Mouse (Mus musculus) yolk sac, embryonic 10.5 days (tissue): ENCODE data around the gene Mmaa.

Experiments used
- DNase-seq: peaks from one replicate; pipeline ENCODE4 v3.0.0-alpha.2; 2017; ENCODE audit warnings: low spot score

Gene Mmaa

DNA sequence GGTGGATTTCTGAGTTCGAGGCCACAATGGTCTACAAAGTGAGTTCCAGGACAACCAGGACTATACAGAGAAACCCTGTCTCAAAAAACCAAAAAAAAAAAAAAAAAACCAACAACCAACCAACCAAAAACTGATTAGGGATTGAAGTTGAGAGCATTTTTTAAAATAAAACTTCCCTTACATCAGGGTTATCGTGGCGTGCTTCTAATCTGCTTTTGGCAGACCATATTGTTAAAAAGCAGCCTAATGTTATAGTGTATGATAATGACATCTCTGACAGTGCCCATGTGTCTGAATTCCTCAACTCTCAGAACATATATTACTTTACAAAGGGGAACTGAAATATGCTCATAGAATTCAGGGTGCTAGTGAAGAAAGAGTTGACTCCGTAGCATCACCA is 6.5 kb downstream of the Mmaa start:
- no peak for DNase-seq

DNA sequence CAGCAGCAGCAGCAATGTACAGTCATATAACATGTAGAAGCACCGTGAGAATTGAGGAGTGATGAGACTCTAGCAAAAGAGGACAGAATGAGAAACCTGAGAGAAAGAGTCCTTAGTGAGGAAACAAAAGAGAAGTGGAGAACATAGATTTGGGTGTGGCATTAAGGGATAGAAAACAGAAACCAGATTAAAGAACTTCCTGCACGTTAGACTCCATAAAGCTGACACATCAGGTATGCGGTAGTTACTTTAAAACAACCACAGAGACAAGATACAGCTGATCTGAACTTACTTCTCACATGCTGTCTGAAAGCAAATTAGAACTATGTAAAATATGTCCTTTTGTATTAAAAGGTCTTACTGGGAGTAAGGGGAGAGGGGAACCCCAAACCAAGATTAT is 8.3 kb downstream of the Mmaa start:
- DNase-seq, result no peak

DNA sequence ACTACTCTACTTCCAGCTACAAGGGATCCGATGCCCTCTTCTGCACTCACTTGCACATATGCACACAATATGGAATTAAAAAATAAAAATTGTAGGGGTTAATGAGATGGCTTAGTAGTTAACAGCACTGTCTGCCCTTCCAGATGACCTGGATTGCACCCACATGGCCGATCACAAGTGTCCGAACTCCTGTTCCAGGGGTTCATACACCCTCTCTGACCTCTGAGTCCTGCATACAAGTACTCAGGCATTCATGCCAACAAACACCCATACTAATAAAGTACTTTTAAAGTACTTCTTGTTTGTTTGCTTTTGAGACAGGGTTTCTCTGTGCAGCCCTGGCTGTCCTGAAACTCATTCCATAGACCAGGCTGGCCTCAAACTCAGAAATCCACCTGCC is 10.1 kb downstream of the Mmaa start:
- DNase-seq, result no peak

DNA sequence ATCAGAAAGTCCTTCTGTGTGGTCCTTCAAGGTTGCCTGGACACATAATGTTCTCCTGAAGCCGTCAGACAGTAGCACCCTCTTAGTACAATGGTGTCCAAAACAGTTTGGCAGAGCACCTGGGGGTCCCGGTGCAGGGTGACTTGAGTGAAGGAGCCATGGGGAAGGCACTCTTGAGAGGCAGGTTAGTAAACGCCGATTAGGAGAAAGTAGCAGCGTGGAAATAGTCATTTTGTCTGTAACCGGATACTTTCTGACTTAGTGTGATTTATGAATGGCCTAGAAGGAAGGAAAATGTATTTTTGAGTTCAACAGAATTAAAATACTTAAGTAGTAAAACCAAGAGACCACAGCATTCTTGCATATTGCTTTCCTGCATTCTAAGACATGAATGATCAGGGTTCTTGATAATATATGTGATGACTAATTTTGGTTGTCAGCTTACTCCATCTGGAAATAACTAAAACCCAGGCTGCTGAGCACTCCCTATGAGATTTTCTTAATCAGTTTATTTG is 13.3 kb downstream of the Mmaa start:
- no peak for DNase-seq

DNA sequence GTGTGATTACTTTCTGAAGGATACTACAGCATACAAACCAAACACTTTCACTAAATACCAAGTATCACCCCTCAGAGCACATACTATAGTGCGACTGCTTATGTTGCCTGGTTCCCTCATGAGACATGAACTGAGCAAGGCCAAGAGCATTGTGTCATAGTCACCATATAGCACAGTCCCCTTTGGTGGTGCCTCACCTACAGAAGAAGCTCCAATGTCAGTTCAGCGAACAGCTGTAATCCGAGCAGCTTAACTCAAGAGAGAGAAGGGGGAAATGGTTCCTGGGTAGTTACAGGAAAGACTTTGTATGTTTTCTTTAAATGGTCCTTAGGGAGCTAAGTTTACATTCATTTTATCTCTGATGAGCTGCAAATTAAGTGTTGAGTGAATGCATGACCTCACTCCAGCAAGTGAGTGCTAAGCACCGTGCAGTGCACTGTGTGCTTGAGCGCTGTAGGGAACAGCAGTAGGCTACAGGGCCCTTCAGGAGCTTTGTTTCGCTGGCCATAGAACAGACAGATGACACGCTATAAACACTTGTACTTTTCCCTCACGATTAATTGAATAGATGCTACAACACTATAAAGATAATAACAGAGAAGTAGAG is 17.4 kb downstream of the Mmaa start:
- DNase-seq, result no peak

DNA sequence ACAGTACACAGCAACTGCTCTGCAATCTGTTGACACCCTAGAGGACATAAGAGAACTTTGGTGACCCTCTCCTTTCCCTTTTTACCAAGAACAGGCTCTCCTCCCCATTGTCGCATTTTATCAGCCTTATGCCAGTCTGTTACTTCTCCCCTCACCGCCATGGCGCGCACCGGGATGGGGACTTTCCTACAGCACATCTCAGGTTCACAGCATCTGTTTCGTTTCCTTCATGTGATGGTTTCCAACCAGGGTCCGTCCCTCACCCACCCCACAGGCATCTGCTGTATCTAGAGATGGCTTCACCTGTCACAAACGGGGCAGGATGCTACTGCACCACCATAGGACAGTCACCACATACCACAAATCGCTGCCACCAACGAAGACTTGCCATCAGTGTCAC is 19.8 kb downstream of the Mmaa start:
- no peak for DNase-seq

DNA sequence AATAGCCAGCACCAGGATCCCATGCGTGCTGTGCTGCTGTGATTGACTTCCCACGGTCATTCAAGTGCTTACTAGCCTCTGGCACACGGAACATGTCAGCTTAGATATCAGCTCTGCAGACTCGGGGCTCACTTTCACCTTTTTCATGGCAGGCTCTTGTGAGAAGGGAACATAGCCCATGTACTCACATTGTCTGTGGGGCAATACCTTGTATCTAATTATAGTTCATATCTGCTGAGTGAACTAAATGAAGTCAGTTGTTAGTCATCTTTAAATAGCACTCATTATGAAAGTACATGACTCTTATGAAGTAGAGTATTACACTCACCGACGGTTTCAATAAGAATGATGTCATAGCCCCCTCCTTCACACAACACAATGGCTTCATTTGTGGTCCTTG is 21.0 kb downstream of the Mmaa start:
- no peak for DNase-seq

DNA sequence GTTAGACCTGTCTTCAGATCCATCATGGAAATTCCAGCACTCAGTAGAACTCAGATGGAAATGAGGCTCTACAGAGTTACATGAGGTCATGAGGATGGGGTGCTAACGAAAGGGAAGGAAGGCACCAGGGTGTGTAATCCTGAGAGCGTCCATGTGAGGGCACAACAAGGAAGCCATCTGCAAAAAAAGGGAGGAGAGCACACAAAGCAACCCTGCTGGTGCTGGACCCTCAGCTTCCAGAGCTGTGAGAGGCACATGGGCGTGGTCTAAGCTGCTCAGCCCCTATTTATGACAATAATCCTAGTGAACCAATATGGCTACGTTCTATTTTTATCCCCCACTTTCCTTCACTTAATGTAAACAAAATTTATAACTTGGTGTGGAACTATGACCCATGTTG is 22.1 kb downstream of the Mmaa start:
- DNase-seq, result no peak

DNA sequence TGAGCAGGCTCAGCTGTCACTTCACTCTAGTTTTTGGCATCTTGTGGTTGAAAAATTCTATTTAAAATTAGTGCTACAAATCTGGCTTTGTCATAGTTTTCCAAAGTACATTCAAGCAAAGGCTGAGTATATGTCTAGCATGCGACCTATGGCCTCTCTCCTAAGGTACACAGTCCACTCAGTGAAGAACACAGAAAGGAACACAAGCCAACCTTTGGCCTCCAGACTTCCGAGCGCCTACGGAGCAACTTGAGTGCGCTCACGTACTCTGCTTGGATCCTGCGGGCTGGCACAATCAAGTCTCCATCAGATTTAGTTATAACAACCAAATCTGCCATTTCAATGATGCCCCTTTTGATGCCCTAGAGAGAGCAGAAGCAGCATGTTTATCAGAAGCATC is 25.8 kb downstream of the Mmaa start:
- peak; percentile 31 for DNase-seq

DNA sequence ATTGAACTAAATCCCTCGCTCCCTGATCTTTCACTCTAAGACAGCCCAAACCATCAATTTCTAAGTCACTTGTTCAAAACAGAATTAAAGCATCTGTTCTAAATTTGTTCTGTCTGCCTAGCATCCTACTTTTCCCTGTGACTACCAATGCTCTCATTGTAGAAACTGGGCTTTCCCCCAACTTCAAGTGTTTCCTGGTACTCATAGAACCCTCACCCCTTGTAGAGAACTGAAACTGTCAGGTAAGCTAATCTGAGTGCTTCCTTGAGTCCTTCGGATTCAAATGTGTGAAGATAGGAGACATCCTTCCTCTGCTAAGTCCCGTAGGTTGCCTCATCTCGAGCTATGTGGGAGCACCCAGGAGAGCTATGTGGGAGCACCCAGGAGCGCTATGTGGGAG is 32.8 kb downstream of the Mmaa start:
- DNase-seq, result no peak

DNA sequence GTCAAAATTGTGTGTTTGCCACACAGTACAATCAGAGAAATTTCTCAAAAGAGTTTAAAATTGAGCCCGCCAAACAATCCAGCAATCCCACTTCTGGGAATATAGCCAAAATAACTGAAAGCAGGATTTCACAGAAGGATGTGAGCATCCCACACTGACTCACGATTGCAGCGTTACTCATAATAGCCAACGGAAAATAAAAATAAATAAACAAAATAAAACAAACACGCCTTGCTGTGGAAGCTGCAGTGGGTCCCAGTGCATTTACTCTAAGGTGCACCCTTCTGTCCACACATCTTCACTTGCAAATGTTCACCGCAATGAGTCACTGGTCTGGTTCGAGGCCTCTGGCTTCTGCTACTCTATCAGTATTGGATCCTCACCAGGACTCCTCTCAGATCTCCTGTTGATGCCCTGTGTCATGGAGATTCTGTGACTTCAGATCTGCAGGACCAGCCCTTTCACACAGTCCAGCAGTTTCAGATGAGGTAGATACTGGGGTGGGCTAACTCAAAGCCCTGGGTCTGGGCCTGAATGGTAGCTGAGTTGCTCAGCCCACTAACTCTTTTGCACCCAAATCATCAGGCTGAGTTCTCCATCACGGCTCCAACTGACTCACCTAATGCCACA is 38.5 kb downstream of the Mmaa start:
- DNase-seq, result no peak

DNA sequence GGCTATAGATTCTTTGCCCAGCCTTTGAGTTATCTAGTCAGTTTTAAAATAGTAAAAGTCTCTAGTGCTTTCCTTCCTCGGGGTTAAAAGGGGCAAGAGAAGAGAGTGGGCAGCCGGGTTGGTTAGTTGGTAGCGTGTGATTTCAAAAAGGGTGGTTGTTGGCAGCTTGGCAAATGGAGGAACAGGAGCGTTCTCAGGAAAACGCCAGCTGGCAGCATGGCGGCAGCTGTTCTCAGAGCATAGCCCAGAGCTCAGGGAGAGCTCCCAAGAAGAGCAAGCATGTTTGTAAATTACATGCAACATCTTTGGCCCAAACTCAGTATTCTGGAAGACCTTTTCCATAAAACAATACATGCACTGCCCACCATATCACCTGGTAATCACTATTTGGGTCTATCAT is 41.0 kb downstream of the Mmaa start:
- no peak for DNase-seq

DNA sequence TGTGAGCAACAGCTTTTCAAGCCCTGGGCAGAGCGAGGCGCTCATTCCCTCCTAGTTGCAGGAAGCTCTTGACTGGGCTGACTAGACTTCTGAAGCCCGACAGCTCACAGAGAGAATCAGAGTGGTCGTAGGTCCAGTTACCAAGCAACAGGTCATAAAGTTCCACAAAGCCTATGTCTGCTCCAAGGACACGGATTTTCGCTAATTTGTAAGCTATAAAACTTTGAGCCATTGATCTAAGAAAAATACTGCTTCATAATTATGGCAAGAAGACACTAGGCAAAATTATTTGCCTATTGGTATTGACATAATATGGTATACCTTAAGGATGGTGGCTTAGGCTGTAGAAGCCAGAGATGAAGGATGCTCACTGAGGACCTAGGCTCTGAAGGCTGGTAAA is 46.3 kb downstream of the Mmaa start, which contains the start of gene 1700011L22Rik:
Gene 1700011L22Rik, minus strand, starts transcription at position 101 of the 400 bp plus-strand sequence.
- no peak for DNase-seq

DNA sequence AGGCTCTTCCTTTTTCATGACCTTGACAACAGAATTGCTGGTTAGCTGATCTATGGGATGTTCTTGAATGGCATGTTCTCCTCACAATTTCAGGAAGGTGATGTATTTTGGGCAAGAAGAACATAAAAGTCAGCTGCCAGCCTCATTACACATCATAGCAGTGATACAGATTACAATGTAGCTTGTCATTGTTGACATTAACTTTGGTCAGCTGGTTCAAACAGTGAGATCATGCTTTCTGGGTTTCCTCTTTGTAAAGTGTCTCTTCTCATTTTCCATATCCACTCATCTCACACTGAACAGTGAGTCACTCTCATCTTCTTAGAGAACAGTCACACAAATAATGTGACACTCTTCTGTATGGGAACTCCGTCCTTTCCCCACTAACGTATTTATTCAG is 51.3 kb downstream of the Mmaa start:
- DNase-seq, result no peak

DNA sequence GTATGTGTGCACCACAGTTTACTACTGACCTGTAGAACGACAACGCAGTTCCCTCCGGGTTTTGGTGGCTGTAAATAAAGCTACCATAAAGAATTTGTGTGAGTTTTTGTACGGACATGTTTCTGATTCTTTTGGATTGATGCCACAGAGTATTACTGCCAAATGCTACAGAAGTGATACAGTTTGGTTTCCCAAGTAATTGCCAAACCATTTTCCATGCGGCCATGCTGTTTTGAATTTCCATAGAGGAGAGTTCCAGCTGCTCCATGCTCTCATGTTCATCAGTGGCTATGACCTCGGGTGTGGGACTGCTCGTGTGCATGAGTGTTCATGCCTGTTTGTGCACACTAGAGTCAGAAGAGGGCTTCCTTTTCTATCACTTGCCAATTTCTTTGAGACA is 54.7 kb downstream of the Mmaa start:
- no peak for DNase-seq

DNA sequence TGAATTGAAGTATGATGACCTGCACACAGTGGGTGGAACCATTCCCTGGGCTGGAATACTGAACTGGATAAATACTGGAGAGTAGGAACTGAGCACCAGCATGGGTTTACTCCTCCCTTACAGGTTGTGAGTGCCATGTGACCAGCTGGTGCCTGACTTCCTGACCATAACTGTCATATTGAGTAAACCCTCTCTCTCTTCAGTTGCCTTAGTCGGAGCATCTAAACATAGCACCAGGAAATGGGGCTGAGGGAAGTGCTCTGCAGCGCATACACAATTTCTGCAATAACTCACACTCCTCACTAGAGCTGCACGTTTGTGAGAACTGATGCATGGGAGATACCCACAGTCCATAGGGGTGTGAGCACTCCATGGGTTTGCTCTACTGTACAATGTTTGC is 55.4 kb downstream of the Mmaa start:
- no peak for DNase-seq

DNA sequence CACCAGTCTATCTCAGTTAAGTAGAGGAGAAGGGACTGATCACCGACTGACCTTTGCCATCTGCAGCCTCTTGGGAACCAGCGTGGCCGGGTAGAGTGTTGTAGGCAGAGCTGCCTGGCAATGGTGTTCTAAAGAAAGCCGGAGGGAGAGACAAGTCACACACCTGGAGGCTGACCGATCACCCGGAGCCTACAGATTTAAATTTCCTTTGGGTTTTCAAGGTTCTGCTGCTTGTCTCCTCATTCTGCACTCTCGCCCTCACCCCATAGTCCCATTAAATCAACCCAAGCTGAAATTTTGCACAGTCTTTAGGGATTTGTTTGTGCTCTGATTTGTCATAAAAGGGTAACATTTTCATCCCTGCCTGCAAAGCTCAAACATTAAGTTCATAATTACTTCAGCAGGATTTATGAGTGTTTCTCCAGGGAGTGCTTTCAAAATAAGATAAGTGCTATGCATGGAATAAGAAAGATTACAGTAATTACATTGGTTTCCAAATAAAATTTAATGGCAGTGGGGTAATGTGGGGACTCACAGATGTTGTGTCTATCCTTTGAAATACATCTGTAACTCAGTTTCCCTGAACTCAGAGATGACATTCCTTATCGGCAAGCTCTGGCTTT is 65.4 kb downstream of the Mmaa start:
- DNase-seq, result no peak

DNA sequence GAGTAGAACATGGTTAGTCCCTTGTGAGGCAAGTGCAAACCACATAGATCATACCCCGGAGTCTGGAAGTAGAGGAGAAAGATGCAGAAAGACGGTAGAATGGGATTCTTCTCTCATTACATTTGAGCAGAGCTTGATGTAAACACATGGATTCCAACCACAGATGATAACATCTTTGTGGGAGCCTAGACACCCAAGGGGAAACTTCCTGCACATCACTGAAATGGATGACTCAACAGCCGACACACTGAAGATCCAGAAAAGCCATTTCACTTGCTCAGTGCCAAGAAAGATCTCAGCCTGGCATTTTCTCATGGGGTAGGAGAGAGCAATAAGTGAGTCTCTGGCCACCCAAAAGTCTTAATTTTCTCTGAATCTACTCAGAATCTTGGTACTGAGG is 66.8 kb downstream of the Mmaa start:
- DNase-seq, result no peak

DNA sequence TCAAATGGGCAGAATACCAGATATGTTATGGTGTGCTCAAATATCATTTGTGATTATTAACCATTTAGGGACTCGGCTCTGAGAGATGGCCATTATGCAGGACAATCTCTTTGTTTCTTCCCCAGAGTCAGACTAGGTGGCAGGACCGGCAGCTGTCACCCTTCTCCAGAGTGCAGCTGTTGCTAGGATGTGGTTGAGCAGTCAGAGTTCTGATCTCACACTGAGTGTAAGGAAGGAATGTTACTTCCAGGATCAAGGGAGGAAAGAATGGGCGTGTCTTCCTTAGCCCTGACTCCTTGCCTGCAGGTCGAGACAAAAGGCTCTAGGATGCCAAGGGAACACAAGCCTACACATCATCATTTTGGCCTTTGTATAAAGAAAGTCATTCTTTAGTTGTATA is 67.5 kb downstream of the Mmaa start:
- no peak for DNase-seq

DNA sequence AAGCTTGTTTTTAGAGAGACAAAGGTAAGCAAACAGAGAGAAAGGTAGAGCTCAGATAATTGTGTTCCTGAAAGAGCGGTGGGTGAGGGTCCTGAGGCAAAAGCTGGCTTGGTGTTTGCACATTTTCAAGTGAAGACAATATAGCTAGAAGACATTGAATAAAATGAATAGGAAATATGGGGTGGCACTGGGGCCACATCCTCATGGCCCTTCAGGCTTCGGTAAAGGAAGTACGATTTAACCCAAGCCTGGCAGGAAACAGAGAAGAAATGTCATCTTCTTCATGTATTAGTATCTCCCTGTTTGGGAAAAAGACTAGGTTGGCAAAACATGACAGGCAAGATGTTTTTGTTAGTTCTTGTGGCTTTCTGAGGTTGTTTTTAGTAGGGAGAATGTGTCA is 68.7 kb downstream of the Mmaa start:
- no peak for DNase-seq

DNA sequence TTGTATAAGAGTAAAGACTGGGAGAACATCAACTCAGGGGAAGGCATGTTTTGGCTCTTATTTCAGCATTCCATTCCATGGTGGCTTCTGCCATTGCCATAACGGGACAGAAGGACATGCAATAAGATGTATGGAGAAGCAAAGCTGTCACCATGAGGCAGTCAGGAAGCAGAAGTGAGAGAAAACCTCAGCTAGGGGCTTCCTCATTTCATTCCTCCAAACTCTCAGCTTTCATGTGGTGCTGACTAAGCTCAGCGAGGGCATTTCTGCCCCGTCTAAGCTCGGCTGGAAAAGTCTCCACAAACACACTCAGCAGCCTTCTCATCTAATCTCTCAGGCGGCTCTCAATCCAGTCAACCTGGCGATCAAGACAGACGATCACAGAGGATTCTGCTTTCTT is 69.2 kb downstream of the Mmaa start:
- DNase-seq, result no peak

DNA sequence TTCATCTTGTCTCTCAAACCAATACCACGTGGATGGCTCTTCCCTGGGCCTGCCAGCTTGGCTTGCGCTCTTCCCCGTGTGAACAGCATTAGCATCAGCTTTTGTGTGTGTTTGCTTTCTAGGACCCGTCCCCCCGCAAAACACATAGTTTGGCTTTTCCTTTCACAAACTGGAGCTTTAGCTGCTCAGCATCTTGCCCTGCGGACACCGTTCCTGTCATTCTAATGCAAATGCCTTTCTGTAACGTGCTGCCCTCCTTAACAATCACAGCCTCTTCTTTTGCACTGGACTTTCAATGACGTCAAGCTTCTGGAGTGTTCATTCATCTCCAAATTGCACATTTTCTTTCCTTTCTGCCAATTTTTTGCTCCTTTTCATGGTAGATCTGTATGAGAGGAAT is 70.4 kb downstream of the Mmaa start:
- DNase-seq, result no peak

DNA sequence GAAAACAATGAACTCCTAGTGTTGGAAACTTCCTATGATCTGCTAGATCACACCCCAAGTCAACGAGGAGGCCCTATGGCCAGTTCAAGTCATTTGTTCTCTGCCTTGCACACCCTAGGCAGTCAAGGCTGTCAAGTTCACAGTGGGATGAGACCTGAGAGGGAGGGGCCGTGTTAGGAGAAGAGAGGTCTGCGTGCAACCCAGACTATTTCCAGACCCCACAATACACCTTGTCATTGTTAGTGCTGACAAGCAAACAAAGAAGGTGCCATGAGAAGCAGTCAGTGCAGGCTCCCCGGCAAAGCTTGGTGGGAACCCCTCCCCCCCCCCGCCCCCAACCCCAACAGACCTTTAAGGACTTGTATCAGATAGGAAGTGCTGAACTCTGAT is 72.0 kb downstream of the Mmaa start:
- DNase-seq, result no peak
